Mouse (Mus musculus): ENCODE results near the gene Snx6. TPM values are rescaled to one million over a fixed set of nuclear protein-coding genes. Genes with fewer than 3 reads are reported as not detected.
"Not testable (repeated sequence)": the region's sequence is repeated elsewhere in the genome, so short reads cannot be mapped to it uniquely, and the experiment has no call there.

Gene Snx6
- polyA plus RNA-seq (2015; fragmentation: Nextera tagmentation; extraction: Ambion mirVana): 60.1 and 72.8 TPM in 2 replicates

DNA sequence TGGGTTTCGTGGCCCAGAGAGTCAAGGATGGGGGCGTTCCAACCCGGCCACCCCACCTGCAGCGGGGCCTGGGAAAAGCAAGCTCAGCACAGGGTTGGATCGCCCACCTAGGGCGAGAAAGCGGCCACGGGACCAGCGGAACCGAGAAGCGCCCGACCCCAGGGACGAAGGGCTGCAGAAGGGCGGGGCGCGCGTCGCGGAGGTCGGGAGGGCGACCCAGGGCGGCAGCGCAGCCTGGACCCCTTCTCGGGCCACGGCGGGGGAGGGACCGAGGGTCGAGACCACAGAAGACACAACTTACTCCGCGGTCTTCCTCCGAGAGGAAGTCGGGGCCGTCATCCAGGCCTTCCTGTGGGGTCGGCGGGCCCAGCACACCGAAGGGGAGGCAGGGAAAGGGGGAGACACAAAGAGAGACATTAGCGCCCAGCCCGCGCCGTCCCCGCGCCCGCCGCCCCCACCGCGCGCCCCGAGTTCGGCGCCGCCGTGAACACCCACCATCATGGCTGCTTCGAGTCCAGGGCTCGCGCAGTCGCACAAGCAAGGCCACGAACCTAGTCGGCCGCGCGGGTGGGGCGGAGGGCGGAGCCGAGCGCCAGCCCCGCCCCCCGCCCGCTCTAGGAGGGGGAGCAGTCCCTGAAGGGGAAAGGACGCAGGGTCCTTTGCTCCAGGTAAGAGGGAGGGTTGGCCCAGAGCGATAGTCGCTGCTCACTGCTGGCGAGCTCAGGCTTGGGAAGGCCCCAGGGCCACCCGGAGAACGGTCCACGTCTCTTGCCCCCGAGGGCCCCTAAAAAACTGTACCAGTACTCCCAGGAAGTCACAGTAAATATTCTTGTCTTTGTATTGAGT lies at the start of gene Snx6:
TSS of gene Snx6 (minus strand) at position 551 of the 846 bp plus-strand sequence.
- Histone ChIP-seq H3K9ac (peak within 1 kb of the TSS; percentile 94), H3K4me3 (replicated peaks) (peak within 1 kb of the TSS; percentile 91), H3K4me1 (replicated peaks) (peaks cover 31% of the 10 kb centered on the region), H3K36me3 (0 out of 2 replicates have a peak, but pooled peaks cover 2% of the 10 kb centered on the region), H3K27me3 (no peaks in the 10 kb centered on the region), H3K4me2 (peak within 1 kb of the TSS; percentile 96), H3K27ac (peak within 1 kb of the TSS; percentile 73), H3K9me3 (replicated peaks) (no peaks in the 10 kb centered on the region)
- DNase-seq (peak; percentile 69), ATAC-seq (ENCODE audit: low read depth) (peak; percentile 94)
- under 1% methylated on average over 76 of the region's 76 CpGs for WGBS (ENCODE audit: insufficient replicate concordance)

- Histone ChIP-seq H3K4me1 (replicated peaks) (no peaks in the 10 kb centered on the region), H3K4me2 (no peak overlapping the region), H3K4me3 (replicated peaks) (no peak overlapping the region), H3K27me3 (no peaks in the 10 kb centered on the region), H3K36me3 (no peaks in the 10 kb centered on the region), H3K9me3 (replicated peaks) (no peaks in the 10 kb centered on the region), H3K9ac (no peak overlapping the region), H3K27ac (no peak overlapping the region)
- DNase-seq (no peak), ATAC-seq (ENCODE audit: low read depth) (no peak)
These were observed 48.9 kb upstream of the Snx6 start for GRCm38 (mm10) chr12:54844415-54844814.

DNA sequence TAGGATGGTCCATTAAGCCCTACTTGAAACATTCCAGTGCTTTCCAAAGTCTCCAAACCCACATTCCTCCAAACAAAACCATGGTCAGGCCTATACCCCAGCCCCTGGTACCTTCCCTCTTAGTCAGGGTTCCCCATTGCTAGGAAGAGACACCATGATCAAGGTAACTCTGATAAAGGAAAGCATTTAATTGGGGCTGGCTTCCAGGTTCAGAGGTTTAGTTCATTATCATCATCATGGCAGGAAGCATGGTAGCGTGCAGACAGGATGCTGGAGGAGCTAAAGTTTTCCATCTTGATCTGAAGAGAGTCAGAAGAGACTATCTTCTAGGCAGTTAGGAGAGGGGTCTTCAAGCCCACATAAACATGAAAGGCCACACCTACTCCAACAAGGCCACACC lies 46.1 kb upstream of the Snx6 start:
- no peak for DNase-seq

GRCm38 (mm10) chr12:54839815-54840214 lies 44.3 kb upstream of the Snx6 start:
- Histone ChIP-seq H3K9ac (no peak overlapping the region), H3K4me1 (replicated peaks) (peaks cover 15% of the 10 kb centered on the region), H3K27ac (no peak overlapping the region), H3K36me3 (no peaks in the 10 kb centered on the region), H3K4me3 (replicated peaks) (no peak overlapping the region), H3K27me3 (no peaks in the 10 kb centered on the region), H3K9me3 (replicated peaks) (no peaks in the 10 kb centered on the region), H3K4me2 (no peak overlapping the region)
- ATAC-seq (ENCODE audit: low read depth) (no peak), DNase-seq (no peak)
- 56% methylated on average over 2 of the region's 2 CpGs for WGBS (ENCODE audit: insufficient replicate concordance)

More for the DNA sequence above, 46.1 kb upstream of the Snx6 start:
- Histone ChIP-seq H3K27me3 (no peaks in the 10 kb centered on the region), H3K27ac (no peak overlapping the region), H3K9me3 (replicated peaks) (no peaks in the 10 kb centered on the region), H3K36me3 (no peaks in the 10 kb centered on the region), H3K4me2 (no peak overlapping the region), H3K9ac (no peak overlapping the region), H3K4me3 (replicated peaks) (no peak overlapping the region), H3K4me1 (replicated peaks) (peaks cover 1% of the 10 kb centered on the region; the same call in 1 of the 2 replicates)
- WGBS (ENCODE audit: insufficient replicate concordance): 63% methylated on average over 1 of the region's 1 CpGs
- no peak for ATAC-seq (ENCODE audit: low read depth)

DNA sequence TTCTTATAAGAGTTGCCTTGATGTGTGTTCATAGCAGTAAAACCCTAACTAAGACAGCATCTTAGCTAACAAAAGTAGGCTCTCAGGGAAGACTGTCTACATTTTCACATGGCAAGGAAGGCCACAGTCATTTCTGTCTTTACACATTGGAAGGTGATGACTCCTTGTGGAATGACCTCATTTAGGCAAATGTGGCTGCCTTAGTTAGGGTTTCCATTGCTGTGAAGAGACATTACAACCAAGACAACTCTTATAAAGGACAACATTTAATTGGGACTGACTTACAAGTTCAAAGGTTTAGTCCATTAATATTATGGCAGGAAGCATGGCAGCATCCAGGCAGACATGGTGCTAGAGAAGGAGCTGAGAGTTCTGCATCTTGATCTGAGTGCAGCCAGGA lies 43.4 kb upstream of the Snx6 start:
- no peak overlapping the region for H3K4me3 ChIP-seq (replicated peaks)
- no peaks in the 10 kb centered on the region for H3K27me3 ChIP-seq
- no peaks in the 10 kb centered on the region for H3K9me3 ChIP-seq (replicated peaks)
- no peaks in the 10 kb centered on the region for H3K36me3 ChIP-seq
- no peak overlapping the region for H3K27ac ChIP-seq
- H3K9ac ChIP-seq: no peak overlapping the region
- ATAC-seq (ENCODE audit: low read depth): no peak
- H3K4me2 ChIP-seq: no peak overlapping the region
- no peak for DNase-seq
- H3K4me1 ChIP-seq (replicated peaks): peaks cover 16% of the 10 kb centered on the region

GRCm38 (mm10) chr12:54835608-54836570 lies 40.4 kb upstream of the Snx6 start:
- no peak for DNase-seq

DNA sequence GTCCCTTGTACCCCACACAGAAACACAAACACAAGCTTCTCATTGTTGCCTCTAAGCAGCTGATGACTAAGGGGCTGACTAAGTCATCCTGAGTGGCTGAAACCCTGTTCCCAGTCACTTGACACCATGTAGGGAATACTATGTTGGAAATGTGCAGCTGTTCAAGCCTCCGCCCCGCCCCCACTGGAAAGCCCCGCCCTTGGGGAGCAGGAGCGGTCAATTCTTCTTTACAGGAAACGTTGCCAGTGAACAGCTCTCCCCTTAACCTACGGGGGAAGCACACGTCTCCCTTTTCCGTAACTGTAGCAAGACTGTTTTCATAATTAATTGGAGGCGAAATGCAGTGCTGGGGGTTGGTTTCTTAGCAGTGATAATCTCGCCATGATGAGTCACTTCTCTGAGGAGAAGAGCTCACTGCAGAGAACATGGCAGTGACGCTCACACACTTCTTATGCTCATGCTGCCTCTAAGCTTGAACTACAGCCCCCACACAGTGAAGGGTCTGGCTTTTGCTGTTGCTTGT lies 39.5 kb upstream of the Snx6 start:
- WGBS (ENCODE audit: insufficient replicate concordance): 4% methylated on average over 11 of the region's 11 CpGs
- no peaks in the 10 kb centered on the region for H3K36me3 ChIP-seq
- no peak overlapping the region; the same call in 1 of the 2 replicates for H3K27ac ChIP-seq
- H3K27me3 ChIP-seq: no peaks in the 10 kb centered on the region
- peak overlapping the region; percentile 60 for H3K4me2 ChIP-seq
- peak overlapping the region; percentile 54 for H3K9ac ChIP-seq
- peak; percentile 54 for ATAC-seq (ENCODE audit: low read depth)
- DNase-seq: peak; percentile 13
- H3K4me1 ChIP-seq (replicated peaks): peaks cover 16% of the 10 kb centered on the region
- H3K4me3 ChIP-seq (replicated peaks): peak overlapping the region; percentile 48
- H3K9me3 ChIP-seq (replicated peaks): no peaks in the 10 kb centered on the region

More at GRCm38 (mm10) chr12:54835608-54836570, 40.4 kb upstream of the Snx6 start:
- Histone ChIP-seq H3K36me3 (no peaks in the 10 kb centered on the region), H3K4me2 (peak overlapping the region; percentile 60), H3K9me3 (replicated peaks) (no peaks in the 10 kb centered on the region), H3K27me3 (no peaks in the 10 kb centered on the region), H3K4me3 (replicated peaks) (no peak overlapping the region), H3K4me1 (replicated peaks) (peaks cover 16% of the 10 kb centered on the region), H3K27ac (no peak overlapping the region; the same call in 1 of the 2 replicates), H3K9ac (no peak overlapping the region)
- ATAC-seq (ENCODE audit: low read depth): no peak
- WGBS (ENCODE audit: insufficient replicate concordance): 67% methylated on average over 18 of the region's 18 CpGs

- ATAC-seq (ENCODE audit: low read depth): no peak
- Histone ChIP-seq H3K36me3 (no peaks in the 10 kb centered on the region), H3K27ac (no peak overlapping the region), H3K27me3 (no peaks in the 10 kb centered on the region), H3K9me3 (replicated peaks) (no peaks in the 10 kb centered on the region), H3K4me1 (replicated peaks) (peaks cover 16% of the 10 kb centered on the region), H3K4me3 (replicated peaks) (no peak overlapping the region), H3K9ac (no peak overlapping the region), H3K4me2 (no peak overlapping the region)
- DNase-seq: no peak
- WGBS (ENCODE audit: insufficient replicate concordance): 57% methylated on average over 9 of the region's 9 CpGs
These were observed 38.4 kb upstream of the Snx6 start for GRCm38 (mm10) chr12:54833856-54834399.

- H3K4me2 ChIP-seq; H3K36me3 ChIP-seq; H3K9ac ChIP-seq; H3K27ac ChIP-seq; DNase-seq; H3K9me3 ChIP-seq (replicated peaks); H3K27me3 ChIP-seq; H3K4me3 ChIP-seq (replicated peaks); ATAC-seq (ENCODE audit: low read depth): not testable (repeated sequence)
- WGBS (ENCODE audit: insufficient replicate concordance): 54% methylated on average over 1 of the region's 1 CpGs
- H3K4me1 ChIP-seq (replicated peaks): peaks cover 16% of the 10 kb centered on the region
These were observed 36.4 kb upstream of the Snx6 start for GRCm38 (mm10) chr12:54831927-54832326.

- Histone ChIP-seq H3K4me2 (no peak overlapping the region), H3K27ac (no peak overlapping the region), H3K27me3 (no peaks in the 10 kb centered on the region), H3K4me1 (replicated peaks) (peaks cover 9% of the 10 kb centered on the region), H3K9me3 (replicated peaks) (no peaks in the 10 kb centered on the region), H3K4me3 (replicated peaks) (no peak overlapping the region), H3K36me3 (no peaks in the 10 kb centered on the region), H3K9ac (no peak overlapping the region)
- ATAC-seq (ENCODE audit: low read depth): no peak
- DNase-seq: peak; percentile 55
- 11% methylated on average over 6 of the region's 6 CpGs for WGBS (ENCODE audit: insufficient replicate concordance)
These were observed 35.1 kb upstream of the Snx6 start for GRCm38 (mm10) chr12:54830574-54830973.

GRCm38 (mm10) chr12:54829876-54830275 lies 34.4 kb upstream of the Snx6 start:
- H3K4me2 ChIP-seq: no peak overlapping the region
- H3K9me3 ChIP-seq (replicated peaks): no peaks in the 10 kb centered on the region
- no peak overlapping the region for H3K9ac ChIP-seq
- no peaks in the 10 kb centered on the region for H3K36me3 ChIP-seq
- peaks cover 2% of the 10 kb centered on the region for H3K4me1 ChIP-seq (replicated peaks)
- ATAC-seq (ENCODE audit: low read depth) (no peak), DNase-seq (no peak)
- H3K4me3 ChIP-seq (replicated peaks): no peak overlapping the region
- H3K27me3 ChIP-seq: no peaks in the 10 kb centered on the region
- 46% methylated on average over 5 of the region's 5 CpGs for WGBS (ENCODE audit: insufficient replicate concordance)
- no peak overlapping the region for H3K27ac ChIP-seq

All from liver, embryonic 13.5 days (tissue).